8 mouse cellular contexts compared by ENCODE assay signal in the genomic region with DNA sequence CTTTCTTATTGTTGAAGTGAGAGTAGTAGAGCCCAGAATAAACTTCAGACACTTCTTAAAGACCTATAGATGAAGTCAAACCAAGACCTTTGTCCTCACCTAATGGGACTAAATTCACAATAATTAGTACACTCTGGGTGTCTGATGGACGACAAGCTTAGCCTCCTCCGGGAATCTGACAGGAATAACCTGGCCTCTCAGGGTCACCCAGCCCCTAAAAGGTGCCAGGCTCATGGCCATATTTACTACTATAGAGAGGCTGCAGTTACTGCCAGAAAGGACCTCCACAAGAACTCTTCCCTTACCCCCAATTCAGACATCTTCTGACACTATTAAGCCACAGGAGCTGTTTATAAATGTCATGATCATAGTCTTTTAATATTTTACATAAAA. TPM values are rescaled to one million over a fixed set of nuclear protein-coding genes. Genes with fewer than 3 reads are reported as not detected.
DNase-seq lines count a peak whose midpoint lies in the region; ATAC-seq and TF ChIP-seq lines count a peak whose summit lies in the region.

No protein-coding gene starts in this region.

- WGBS in heart, embryonic 12.5 days = 36% methylated on average over 2 of the region's 2 CpGs
- WGBS in forebrain, postnatal 0 days = 14% methylated on average over 2 of the region's 2 CpGs
- 42% methylated on average over 2 of the region's 2 CpGs for WGBS in liver, embryonic 16.5 days (ENCODE audit: insufficient replicate concordance)

- DNase-seq in heart, adult 9 months (ENCODE audit: low spot score in 2 of 2) = no peak
- no peak for DNase-seq in forebrain, postnatal 0 days
- DNase-seq in urinary bladder, postnatal 25 days (ENCODE audit: low spot score) = no peak
- DNase-seq in right cerebral cortex, postnatal 4 days = no peak

- peak overlapping the region; percentile 25 for H3K27ac ChIP-seq in heart, embryonic 12.5 days (ENCODE audit: poor library complexity, severe bottlenecking)
- no peak overlapping the region for H3K27ac ChIP-seq in forebrain, postnatal 0 days (ENCODE audit: low read depth, low read length)
- no peak overlapping the region for H3K27ac ChIP-seq in liver, embryonic 16.5 days (ENCODE audit: low read length)

- peaks cover 38% of the 10 kb centered on the region for H3K79me2 ChIP-seq in C2C12 (ENCODE audit: control insufficient read depth, insufficient read depth)

- H3K4me1 ChIP-seq in heart, embryonic 12.5 days (replicated peaks) = peaks cover 34% of the 10 kb centered on the region
- peaks cover 24% of the 10 kb centered on the region for H3K4me1 ChIP-seq in forebrain, postnatal 0 days (ENCODE audit: insufficient read depth)
- peaks cover 16% of the 10 kb centered on the region for H3K4me1 ChIP-seq in liver, embryonic 16.5 days (ENCODE audit: control insufficient read depth, low read depth, low read length)

- peak overlapping the region; percentile 93 for H3K4me3 ChIP-seq in heart, embryonic 12.5 days
- H3K4me3 ChIP-seq in C2C12 (ENCODE audit: insufficient read depth, poor library complexity, severe bottlenecking) = peak overlapping the region; percentile 86
- H3K4me3 ChIP-seq in forebrain, postnatal 0 days (ENCODE audit: low read depth, low read length) = peak overlapping the region; percentile 94
- no peak overlapping the region for H3K4me3 ChIP-seq in liver, embryonic 16.5 days (ENCODE audit: low read depth, low read length)

- no peak for ATAC-seq in heart, embryonic 12.5 days (ENCODE audit: insufficient number of reproducible peaks, low FRiP score)
- no peak for ATAC-seq in forebrain, postnatal 0 days
- no peak for ATAC-seq in liver, embryonic 16.5 days (ENCODE audit: low read depth)
- ATAC-seq in activated CD4-positive, CD25-positive, alpha-beta regulatory T cell, adult 4 months = no peak

- H3K36me3 ChIP-seq in heart, embryonic 12.5 days = no peaks in the 10 kb centered on the region
- peaks cover 17% of the 10 kb centered on the region for H3K36me3 ChIP-seq in C2C12 (ENCODE audit: control insufficient read depth, insufficient read depth)
- no peaks in the 10 kb centered on the region for H3K36me3 ChIP-seq in forebrain, postnatal 0 days (ENCODE audit: insufficient read depth)
- H3K36me3 ChIP-seq in liver, embryonic 16.5 days (ENCODE audit: control insufficient read depth, insufficient read depth) = no peaks in the 10 kb centered on the region

- no peaks in the 10 kb centered on the region for H3K9me3 ChIP-seq in heart, embryonic 12.5 days (replicated peaks)
- no peaks in the 10 kb centered on the region for H3K9me3 ChIP-seq in forebrain, postnatal 0 days (ENCODE audit: low read length)
- H3K9me3 ChIP-seq in liver, embryonic 16.5 days (replicated peaks; ENCODE audit: control insufficient read depth, low read length) = no peaks in the 10 kb centered on the region

- peaks cover 29% of the 10 kb centered on the region for H3K79me3 ChIP-seq in C2C12 (ENCODE audit: low read depth)

- peak overlapping the region; percentile 96 for H3K4me2 ChIP-seq in heart, embryonic 12.5 days
- H3K4me2 ChIP-seq in forebrain, postnatal 0 days (ENCODE audit: low read depth) = peak overlapping the region; percentile 89
- H3K4me2 ChIP-seq in liver, embryonic 16.5 days (ENCODE audit: low read depth, low read length) = 0 out of 2 replicates have a peak overlapping the region, but pooled peaks have one; percentile 27

- no peaks in the 10 kb centered on the region for H3K27me3 ChIP-seq in heart, embryonic 12.5 days (replicated peaks)
- H3K27me3 ChIP-seq in C2C12 (ENCODE audit: control insufficient read depth, insufficient read depth, insufficient read length) = no peaks in the 10 kb centered on the region
- no peaks in the 10 kb centered on the region for H3K27me3 ChIP-seq in forebrain, postnatal 0 days (ENCODE audit: insufficient read depth, low read length)
- H3K27me3 ChIP-seq in liver, embryonic 16.5 days (ENCODE audit: control insufficient read depth, insufficient read depth, low read depth, low read length) = peaks cover 14% of the 10 kb centered on the region

- H3K9ac ChIP-seq in heart, embryonic 12.5 days = peak overlapping the region; percentile 57; the same call in 1 of the 2 replicates
- H3K9ac ChIP-seq in forebrain, postnatal 0 days = peak overlapping the region; percentile 100; the same call in 1 of the 2 replicates
- H3K9ac ChIP-seq in liver, embryonic 16.5 days (ENCODE audit: low read depth, low read length) = no peak overlapping the region

- TF ChIP-seq CTCF in C2C12 (IDR thresholded peaks at IDR 0.05; ENCODE audit: control insufficient read depth, insufficient read depth, insufficient read length) = no peak
- no peak for TF ChIP-seq CTCF in forebrain, postnatal 0 days (IDR thresholded peaks at IDR 0.05; ENCODE audit: low read depth)

- no peak overlapping the region for H3ac ChIP-seq in C2C12 (ENCODE audit: control insufficient read depth, insufficient read length, low read depth)

TF ChIP-seq in C2C12, 6 proteins besides CTCF, POLR2A, EP300 and RAD21:
- no peak for TF ChIP-seq MYOG (IDR thresholded peaks at IDR 0.05; ENCODE audit: control insufficient read depth, extremely low read depth, insufficient read length)
TF ChIP-seq in C2C12: peak in this region for 0.

RNA-seq across cellular contexts. Expression of a gene that starts 2.5 kb away (rescaled TPM):
- polyA plus RNA-seq in heart, embryonic 12.5 days (2016; fragmentation: Nextera tagmentation; extraction: Ambion mirVana) = 52.9 and 55.1 TPM in 2 replicates
- polyA plus RNA-seq in C2C12 (2012; fragmentation: generic; extraction: Trizol) = 130 TPM
- total RNA-seq in forebrain, postnatal 0 days (2014; rRNA removed) = 278 and 289 TPM in 2 replicates
- 69.9 and 78.9 TPM in 2 replicates for polyA plus RNA-seq in forebrain, postnatal 0 days (2015; fragmentation: Nextera tagmentation; extraction: Ambion mirVana)
- polyA plus RNA-seq in liver, embryonic 16.5 days (2015; fragmentation: Nextera tagmentation; extraction: Ambion mirVana) = 6.1 and 7.1 TPM in 2 replicates
- polyA plus RNA-seq in activated CD4-positive, CD25-positive, alpha-beta regulatory T cell, adult 4 months (2017; shearing (Covaris generic)) = under 1 TPM; 0.59 to 0.83 TPM

Comparison
In these comparisons a context has a peak if more than half of its experiments do, and no peak if none do; other contexts are left out.
1. H3K4me2 ChIP-seq: peak in every context shown above with its lines; median percentile 96 in heart, embryonic 12.5 days; 89 in forebrain, postnatal 0 days; 27 in liver, embryonic 16.5 days.